Mouse (Mus musculus) spleen, adult 2 months (tissue): ENCODE results near the gene Wee1.

Experiments used
- CTCF ChIP-seq: fragments of 200-500 bp; IDR thresholded peaks from 2 replicates; pipeline ENCODE4 v1.5.1; 2011; ENCODE audit warnings: mild to moderate bottlenecking, inconsistent platforms; ENCODE audit not compliant: insufficient read depth, insufficient read length, insufficient replicate concordance; ENCODE audit errors: extremely low read depth
- POLR2A ChIP-seq: fragments of 200-500 bp; IDR thresholded peaks from 2 replicates; pipeline ENCODE4 v1.6.1; 2011; ENCODE audit warnings: low read depth, low read length, inconsistent platforms

DNA sequence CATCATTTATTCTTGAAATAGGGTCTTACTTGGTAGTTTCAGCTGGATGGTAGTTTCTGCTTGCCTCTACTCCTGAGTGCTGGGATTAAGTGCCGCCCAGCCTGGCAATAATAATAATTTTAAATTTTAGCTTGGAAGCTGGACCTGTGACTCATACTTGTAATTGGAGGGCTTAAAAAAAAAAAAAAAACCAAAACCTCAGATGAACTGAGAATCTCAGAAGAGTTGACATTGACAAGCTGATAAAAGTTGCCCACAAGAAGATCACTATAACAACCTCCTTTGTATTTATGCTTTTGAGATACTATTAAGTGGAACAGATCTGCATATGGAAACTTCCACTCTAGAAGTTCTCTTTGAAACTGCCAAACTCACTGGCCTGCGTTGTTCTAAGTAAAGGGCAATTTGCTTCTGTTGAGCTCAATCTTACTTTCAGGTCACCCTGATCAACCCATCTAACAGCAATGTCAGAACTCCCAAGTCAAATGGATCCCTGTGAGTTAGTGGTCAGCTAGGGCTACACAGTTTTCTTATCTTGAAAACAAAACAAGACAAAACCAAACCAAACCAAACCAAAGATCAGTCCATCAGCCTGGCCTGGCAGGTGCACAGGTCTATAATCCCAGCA is 1.6 kb upstream of the Wee1 start:
- TF ChIP-seq CTCF (no peak), POLR2A (no peak)
